Mouse (Mus musculus) brain, embryonic 14.5 days (tissue): Measurements from ENCODE around the gene H2bfm.

Experiments
- CTCF ChIP-seq: fragments of 200-500 bp; IDR thresholded peaks from 2 replicates; pipeline ENCODE4 v1.5.1; 2012; ENCODE audit warnings: inconsistent platforms, mild to moderate bottlenecking, moderate library complexity, borderline replicate concordance; ENCODE audit not compliant: insufficient read depth, insufficient read length; ENCODE audit errors: extremely low read depth
- POLR2A ChIP-seq: fragments of 200-500 bp; IDR thresholded peaks from 2 replicates; pipeline ENCODE4 v1.6.1; 2012; ENCODE audit warnings: mild to moderate bottlenecking, inconsistent platforms, borderline replicate concordance; ENCODE audit not compliant: poor library complexity, insufficient read depth, insufficient read length, severe bottlenecking; ENCODE audit errors: extremely low read depth

DNA sequence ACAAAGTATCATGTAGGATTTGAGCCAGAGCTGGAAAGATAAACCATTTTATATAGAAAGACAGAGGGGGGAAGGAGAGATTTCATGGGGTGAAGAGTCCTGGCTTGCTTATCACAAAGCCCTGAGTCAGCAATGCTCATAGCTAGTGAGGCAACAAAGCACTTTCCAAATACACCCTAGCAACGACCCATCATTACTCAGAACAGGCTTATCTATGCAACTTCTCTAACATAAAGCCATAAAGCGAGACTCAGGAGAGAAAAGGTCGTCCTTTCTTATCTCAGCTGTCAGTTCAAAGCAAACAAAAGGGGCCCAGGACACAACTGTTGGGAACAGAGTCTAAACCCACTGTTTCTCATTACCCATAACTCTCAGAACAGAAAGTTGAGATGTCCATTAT is 10.9 kb downstream of the H2bfm start:
- TF ChIP-seq CTCF (no peak), POLR2A (no peak)
